Mouse (Mus musculus): ENCODE measurements around the gene Card14.
"Not testable (repeated sequence)": the region's sequence is repeated elsewhere in the genome, so short reads cannot be mapped to it uniquely, and the experiment has no call there.

The Card14 gene

GRCm38 (mm10) chr11:119307658-119307867, at the start of gene Card14:
TSS of gene Card14 (plus strand) at chr11:119307768.
- DNase-seq (ENCODE audit: low read depth in 1 of 2, low spot score in 2 of 2) = no peak

GRCm38 (mm10) chr11:119258216-119258571, 49.4 kb upstream of the Card14 start:
- DNase-seq (ENCODE audit: low read depth in 1 of 2, low spot score in 2 of 2) = no peak

GRCm38 (mm10) chr11:119258572-119259322, 48.8 kb upstream of the Card14 start:
- DNase-seq (ENCODE audit: low read depth in 1 of 2, low spot score in 2 of 2) = peak in 1 of 2 experiments; percentile 53

DNA sequence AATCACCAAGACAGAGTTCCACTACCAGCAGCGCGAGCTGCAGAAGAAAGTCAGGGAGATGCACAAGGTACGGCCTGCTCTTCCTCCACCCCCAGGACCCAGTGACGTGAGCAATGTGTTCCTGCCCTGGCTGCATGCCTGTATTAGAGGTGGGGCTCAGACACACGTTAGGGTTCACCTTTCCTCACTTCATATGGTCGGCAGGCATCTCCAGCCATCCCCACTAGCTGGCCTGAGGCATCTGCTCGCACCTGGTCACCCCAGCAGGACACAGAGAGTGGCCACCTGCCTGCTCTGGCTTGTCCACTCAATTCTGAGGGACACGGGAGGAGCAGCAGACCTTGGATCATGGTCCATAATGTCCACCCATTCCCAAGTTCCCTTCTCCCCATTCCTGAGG, 47.6 kb upstream of the Card14 start:
- DNase-seq (ENCODE audit: low read depth in 1 of 2, low spot score in 2 of 2) = no peak

GRCm38 (mm10) chr11:119264413-119264812, 43.2 kb upstream of the Card14 start:
- DNase-seq (ENCODE audit: low read depth in 1 of 2, low spot score in 2 of 2) = no peak

DNA sequence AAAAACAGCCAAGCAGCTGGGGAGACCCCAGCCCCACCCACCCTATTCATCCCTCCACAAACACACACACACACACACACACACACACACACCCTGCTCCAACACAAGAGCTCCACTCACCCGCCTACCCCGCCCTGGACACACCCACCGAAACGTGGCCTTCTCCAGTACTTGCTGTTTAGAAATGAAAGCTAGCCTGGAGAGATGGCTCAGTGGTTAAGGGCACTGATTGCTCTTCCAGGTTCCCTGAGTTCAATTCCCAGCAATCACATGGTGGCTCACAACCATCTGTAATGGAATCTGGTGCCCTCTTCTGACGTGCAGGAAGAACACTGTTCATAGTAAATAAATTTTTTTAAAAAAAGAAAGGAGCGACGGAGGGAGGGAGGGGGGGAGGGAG, 41.8 kb upstream of the Card14 start:
- DNase-seq (ENCODE audit: low read depth in 1 of 2, low spot score in 2 of 2) = no peak

DNA sequence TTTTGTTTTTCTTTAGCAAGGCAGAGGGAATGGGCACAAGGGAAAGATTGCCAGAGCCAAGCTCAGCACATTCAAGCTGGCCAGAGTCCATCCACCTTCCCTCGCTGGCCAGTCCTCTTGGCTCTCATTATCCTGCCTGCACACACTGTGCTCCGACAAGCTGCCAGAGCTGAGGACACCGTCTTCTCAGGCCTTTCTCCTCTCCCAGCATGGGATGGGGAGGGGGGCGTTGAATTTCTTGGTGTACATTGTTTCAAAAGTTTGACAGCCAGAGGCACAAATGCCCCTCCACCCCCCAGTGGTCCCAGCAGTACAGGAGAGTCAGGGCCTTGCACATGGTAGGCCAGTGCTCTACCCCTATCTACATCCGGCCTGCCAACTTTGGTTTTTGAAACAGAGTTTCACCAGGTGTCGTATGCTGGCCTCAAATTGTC, 40.3 kb upstream of the Card14 start:
- no peak for DNase-seq (ENCODE audit: low read depth in 1 of 2, low spot score in 2 of 2)

GRCm38 (mm10) chr11:119267768-119268556, 39.6 kb upstream of the Card14 start, which contains the start of gene Gaa:
TSS of gene Gaa (plus strand) at chr11:119267887.
- DNase-seq (ENCODE audit: low read depth in 1 of 2, low spot score in 2 of 2) = peak; percentile 77 to 93

DNA sequence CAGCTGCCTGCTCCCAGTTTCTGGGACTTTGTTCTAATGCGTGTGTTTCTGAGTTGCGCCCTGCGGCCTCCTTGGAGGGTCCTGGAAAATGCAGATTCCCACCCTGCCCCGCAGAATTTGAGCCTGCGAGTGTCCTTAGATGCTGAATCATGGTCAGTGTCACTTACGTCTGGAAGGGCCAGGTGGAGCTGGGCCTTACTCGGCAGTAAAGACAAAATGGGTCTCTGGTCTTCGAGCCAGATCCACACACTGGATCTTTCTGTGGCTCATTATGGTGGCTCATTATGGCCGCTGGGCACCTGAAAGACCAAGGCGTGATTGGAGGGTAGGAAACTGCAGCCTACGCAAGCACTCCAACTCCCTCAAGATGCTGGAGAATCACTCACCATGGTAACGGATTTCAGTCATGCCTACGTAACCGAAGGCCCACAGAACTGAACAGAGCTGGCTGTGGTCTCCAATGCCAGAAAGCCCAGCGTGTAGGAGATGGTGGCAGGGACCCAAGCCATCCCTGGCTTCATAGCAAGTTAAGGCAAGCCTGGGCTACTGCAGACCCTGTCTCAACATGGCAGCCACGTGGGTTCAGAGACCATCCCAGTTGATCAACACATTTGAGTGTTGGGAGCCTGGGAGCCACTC, 38.9 kb upstream of the Card14 start:
- no peak for DNase-seq (ENCODE audit: low read depth in 1 of 2, low spot score in 2 of 2)

DNA sequence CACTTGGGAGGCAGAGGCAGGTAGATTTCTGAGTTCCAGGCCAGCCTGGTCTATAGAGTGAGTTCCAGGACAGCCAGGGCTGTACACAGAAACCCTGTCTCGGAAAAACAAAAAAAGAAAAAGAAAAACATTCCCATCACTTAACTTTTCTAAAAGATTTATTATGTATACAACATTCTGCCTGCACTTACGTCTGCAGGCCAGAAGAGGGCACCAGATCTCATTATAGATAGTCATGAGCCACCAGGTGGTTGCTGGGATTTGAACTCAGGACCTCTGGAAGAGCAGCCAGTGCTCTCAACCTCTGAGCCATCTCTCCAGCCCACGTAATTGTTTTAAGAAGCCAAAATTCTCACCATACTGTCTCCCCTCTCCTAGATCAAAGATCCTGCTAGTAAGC, 35.1 kb upstream of the Card14 start:
- DNase-seq (ENCODE audit: low read depth in 1 of 2, low spot score in 2 of 2) = not testable (repeated sequence)

DNA sequence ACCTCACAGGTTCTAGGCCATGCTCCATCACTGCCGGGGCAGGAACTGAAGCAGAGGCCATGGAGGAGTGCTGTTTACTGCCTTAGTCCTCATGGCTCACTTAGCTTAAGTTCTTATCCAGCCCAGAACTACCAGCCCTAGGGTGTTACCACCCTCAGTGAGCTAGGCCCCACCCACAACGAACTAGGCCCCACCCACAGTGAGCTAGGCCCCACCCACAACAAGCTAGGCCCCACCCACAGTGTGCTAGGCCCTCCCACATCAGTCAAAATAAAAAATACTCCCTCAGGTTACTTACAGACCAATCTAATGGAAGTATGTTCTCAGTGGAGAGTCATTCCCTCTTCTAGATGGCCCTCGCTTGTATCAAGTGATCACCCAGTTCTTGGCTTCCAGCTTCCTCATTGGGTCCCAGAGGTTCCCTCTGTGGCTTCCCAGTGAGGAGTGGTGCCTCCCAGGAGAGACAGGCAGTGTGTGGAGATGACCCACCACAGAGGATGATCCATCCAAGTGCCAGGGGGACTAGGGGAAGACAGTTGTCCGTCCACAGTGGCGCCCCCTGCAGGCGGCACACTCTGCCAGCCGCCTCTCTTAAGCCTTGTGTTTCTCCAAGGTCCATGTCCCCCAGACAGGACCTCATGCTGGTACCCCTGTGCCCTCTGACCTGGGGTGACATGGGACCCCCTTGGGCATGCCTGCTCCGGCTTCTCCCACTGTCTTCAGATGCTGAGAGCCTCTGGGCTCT, 34.2 kb upstream of the Card14 start:
- DNase-seq (ENCODE audit: low read depth in 1 of 2, low spot score in 2 of 2) = no peak

DNA sequence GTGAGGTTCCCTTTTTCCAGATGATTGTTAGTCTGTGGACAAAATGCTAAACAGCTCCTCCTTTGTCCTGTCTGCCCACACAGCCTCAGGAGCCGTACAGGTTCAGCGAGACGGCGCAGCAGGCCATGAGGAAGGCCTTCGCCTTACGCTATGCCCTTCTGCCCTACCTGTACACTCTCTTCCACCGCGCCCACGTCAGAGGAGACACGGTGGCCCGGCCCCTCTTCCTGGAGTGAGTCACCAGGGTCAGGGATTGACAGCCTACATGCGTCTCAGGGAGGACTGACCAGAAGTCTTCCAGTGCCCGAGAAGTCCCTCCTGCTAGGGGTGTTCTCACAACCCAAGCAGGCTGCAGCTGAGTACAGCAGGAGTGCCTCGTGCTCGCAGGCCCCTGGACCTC, 26.5 kb upstream of the Card14 start:
- no peak for DNase-seq (ENCODE audit: low read depth in 1 of 2, low spot score in 2 of 2)

DNA sequence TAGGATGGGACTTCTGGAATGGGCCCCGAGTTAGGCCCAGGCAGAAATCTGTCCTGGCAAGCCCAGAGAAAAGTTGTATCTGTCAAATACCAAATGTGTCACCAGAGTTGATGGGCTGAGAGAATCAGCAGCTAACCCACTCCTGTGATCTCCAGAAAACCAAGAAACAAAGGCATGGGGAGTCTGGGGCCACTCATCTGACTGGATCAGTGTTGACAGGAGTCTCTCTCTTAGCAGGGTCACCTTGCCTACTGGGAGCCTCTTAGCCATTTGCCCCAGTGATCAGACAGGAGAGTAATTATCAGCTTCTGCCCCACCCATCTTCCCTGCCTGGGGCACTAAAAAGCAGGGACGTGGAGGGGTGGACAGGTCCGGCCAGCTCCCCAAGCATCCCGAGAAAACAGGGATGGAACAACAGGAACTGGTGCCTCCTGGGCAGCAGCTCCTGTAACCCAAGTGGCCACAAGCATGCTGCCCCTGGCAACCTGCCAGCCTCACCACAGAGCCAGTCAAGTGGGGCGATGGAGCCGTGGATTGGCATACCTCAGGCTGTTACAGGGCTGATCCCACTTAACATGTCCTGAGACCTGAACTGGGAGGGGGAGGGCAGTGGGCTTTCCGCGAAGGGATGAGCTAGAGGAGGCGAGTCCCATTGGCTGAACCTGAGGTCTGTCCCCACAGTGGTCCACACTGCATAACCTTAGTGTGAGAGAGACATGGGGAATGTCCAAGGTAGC, 21.6 kb upstream of the Card14 start:
- DNase-seq (ENCODE audit: low read depth in 1 of 2, low spot score in 2 of 2) = no peak

DNA sequence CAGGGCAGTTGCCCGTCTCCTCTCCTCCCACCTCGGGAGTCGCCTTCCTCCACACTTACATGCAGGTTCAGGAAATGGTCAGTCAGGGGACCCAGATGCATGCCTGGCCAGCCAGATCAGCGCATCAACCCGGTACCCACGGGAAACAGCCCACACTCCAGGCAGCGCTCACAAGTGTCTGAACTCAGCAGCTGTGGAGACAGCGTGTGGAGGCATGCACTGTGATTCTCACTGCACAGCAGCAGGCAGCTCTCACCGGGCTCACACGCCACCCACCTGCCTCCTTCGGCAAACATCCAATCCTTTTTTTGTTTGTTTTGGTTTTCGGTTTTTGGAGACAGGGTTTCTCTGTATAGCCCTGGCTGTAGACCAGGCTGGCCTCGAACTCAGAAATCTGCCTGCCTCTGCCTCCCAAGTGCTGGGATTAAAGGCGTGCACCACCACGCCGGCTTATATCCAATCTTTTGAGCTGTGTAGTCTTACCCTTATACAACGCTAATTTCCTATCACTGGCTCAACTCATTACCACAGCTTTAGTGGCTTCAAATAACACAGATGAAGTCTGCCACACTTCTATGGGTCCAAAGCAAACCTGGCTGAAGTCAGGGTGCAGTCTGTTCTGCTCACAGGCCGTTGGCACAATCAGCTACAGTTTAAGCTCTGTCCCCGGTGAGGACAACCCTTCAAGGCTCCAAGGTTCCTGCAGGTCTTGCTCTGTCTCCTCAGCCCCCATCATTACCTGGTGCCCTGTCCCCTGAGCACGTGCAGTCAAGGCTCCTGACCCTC, 20.2 kb upstream of the Card14 start:
- DNase-seq (ENCODE audit: low read depth in 1 of 2, low spot score in 2 of 2) = no peak

DNA sequence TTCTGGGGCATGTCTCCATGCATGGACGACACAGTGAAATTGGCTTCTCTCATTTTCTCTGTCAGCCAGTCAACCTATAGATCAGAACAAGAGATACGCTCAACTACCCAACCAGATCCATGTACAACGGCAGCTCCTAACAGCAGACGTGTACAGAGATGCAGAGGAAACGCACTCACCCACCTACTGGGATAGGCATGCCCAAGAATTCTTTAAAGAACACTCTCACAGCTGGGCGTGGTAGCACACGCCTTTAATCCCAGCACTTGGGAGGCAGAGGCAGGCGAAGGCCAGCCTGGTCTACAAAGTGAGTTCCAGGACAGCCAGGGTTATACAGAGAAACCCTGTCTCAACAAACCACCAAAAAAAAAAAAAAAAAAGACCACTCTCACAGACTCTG, 14.7 kb upstream of the Card14 start:
- not testable (repeated sequence) for DNase-seq (ENCODE audit: low read depth in 1 of 2, low spot score in 2 of 2)

DNA sequence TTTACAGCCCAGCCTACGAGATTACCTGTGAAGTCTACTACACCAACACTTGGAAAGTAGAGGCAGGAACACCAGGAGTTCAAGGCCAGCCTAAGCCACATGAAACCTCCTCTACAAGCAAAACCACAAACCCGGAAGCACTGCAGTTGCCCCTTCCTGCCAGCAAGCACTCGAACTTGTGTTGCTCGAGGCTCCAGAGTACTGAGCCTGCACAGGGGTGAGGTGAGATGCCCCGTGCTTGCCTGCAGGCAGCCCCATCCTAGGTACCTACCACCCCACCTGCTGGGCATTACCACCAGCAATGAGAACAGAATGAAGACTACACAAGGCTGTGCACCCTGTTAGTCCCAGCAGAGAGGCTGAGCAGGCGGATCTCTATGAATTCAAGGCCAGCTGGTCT, 9.6 kb upstream of the Card14 start:
- no peak for DNase-seq (ENCODE audit: low read depth in 1 of 2, low spot score in 2 of 2)

DNA sequence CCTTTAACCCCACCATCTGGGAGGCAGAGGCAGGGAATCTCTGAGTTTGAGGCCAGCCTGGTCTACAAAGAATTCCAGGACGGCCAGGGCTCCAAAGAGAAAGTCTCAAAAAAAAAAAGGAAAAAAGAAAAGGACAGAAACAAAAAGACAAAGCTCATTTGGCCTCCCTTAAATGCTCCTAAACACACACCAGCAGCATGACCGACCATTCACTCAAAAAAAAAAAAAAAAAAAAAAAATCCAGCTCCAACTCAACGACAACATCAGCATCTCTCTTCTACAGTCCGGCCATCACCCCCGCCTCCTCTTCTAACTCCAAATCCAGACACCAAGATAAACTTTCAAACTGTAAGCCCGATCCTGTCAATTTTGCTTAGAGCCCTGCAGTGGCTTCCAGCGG, 8.7 kb upstream of the Card14 start:
- no peak for DNase-seq (ENCODE audit: low read depth in 1 of 2, low spot score in 2 of 2)

DNA sequence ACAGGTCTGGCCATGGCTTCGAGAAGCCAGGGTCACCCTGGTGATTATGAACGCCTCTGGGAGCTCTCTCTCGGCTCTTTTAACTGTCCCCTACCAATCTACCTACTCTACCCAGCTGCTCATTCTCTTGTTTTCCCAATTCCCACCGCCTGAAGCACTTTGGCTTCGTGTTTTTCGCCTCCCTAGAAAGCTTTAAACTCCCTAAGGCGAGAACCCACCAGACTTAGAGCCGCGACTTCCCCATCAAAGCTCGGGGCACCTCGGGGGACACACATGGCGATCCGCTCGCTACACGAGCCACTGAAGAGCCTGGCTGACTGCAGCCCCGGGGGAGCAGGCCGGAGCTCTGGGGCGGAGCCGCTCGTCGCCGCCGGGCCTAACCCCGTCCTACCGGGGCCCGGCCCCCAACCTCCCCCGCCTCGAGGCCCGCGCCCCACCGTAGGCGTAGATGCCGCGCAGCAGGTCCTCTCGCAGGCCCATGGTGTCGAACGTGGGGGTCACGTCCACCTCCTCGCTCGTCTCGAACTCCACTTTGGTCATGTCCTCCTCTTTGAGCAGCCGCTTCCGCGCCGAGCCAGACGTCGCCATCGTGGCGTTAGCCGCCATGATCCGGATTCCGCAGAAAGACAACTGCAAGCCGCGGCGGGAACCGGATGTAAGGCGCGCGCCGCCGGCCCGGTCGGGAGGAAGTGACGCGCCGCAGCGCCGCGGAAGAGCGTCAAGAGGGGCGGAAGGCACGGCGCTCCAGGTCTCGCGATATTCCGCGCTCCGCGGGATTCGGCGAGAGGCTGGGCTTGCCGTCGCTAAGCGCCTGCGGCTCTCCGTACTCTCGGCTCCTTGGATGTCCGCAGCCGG, 8.0 kb upstream of the Card14 start, which contains the start of gene Eif4a3:
Eif4a3 (minus strand) TSS at position 699 of the 855 bp plus-strand sequence.
- DNase-seq (ENCODE audit: low read depth in 1 of 2, low spot score in 2 of 2) = peak; percentile 81 to 94

DNA sequence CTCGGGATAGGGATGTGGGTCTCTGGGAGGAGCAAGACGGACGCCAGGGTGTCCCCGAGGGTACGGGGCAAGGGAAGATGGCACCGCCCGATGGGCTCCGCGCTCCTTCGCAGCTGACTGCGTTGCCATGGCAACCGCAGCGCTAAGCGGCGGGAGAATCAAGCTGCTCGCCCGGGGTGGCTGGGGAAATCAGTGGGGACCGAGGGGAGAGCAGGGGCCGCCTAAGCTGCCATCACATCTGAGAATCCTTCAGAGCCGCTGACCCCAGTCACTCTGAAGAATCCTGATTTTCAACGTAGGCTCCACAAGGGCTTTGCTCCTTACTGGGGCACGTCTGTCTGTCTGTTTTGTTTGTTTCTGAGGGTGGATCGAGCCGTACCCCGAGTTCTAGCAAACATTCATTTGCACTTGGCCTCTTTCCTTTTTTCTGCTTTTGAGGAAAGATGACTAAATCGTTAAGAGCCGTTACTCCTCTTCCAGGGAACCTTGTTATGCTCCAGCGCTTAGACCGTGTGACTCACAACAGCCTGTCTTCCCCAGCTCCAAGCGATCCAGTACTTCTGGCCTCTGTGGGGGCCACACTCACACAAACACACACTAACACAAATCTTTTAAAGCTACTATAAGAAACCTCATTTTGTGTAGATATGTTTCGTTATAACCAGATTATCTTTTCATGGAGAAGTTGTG, 7.2 kb upstream of the Card14 start:
- no peak for DNase-seq (ENCODE audit: low read depth in 1 of 2, low spot score in 2 of 2)

Data from monocyte, adult 2 months (primary cell).